Mouse (Mus musculus): Measurements from ENCODE around the gene Slc41a3.

The Slc41a3 gene

GRCm38 (mm10) chr6:90683831-90684532 is 79.5 kb downstream of the Slc41a3 start:
- DNase-seq (ENCODE audit: low spot score in 2 of 2) = no peak

DNA sequence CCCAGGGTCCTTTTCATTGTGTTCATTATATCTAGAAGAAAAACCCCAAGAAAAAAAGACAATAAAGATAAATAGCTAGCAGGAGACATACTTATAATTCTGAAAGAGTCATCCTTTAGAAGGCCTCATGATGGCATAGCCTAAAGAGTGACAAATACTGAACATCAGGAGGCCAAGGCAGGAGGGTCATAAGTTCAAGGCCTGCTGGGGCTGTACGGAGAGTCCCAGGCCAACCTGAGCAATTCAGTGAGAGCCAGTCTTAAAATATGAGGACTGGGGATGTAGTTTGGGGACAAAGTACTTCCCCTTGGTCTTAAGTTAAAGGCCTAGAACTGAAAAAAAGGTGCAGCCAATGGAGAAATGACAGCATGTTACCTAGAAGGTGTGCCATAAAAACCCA is 82.3 kb downstream of the Slc41a3 start:
- DNase-seq (ENCODE audit: low spot score in 2 of 2) = no peak

GRCm38 (mm10) chr6:90688003-90688402 is 83.5 kb downstream of the Slc41a3 start:
- no peak for DNase-seq (ENCODE audit: low spot score in 2 of 2)

- no peak for DNase-seq (ENCODE audit: low spot score in 2 of 2)
Measured at GRCm38 (mm10) chr6:90688742-90689141, 84.2 kb downstream of the Slc41a3 start.

DNA sequence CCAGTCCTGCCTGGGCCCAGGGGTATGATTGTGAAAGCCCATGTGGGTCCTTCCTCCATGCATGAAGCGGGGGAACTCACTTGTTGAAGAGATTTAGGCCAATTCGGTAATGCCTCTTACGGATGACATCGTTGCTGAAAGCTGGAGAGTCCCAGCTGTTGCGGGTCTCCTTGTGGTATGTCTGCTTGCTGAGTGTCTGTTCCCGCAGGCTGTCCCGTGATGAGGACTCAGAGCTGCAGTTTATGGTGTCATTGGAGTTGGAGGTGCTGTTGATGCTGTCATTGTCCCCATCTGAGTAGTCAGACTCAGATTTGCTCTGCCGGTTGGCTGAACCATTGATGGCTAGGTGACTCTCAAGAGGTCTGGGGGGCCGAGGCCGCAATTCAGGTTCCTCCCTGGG is 85.0 kb downstream of the Slc41a3 start:
- DNase-seq (ENCODE audit: low spot score in 2 of 2) = no peak

GRCm38 (mm10) chr6:90691935-90692334 is 87.4 kb downstream of the Slc41a3 start:
- no peak for DNase-seq (ENCODE audit: low spot score in 2 of 2)

DNA sequence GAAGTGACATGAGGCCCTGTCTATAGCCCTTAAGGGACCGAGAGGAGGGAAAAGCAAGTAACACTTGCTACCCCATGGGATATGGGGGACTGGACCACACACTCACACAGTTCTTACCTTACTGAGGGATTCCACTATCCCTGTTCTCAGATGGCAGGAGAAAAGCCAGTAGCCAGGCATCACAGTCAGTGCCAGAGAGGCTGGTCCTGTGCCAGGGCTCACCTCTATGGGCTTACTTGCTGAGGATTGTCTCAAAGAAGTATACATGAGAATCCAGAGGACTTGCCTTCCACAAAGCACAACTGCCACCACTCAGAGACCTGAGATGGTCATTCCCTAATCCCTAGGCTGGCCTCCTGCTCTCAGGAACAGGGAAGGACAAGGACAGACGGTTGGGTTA is 87.9 kb downstream of the Slc41a3 start:
- DNase-seq (ENCODE audit: low spot score in 2 of 2) = no peak

DNA sequence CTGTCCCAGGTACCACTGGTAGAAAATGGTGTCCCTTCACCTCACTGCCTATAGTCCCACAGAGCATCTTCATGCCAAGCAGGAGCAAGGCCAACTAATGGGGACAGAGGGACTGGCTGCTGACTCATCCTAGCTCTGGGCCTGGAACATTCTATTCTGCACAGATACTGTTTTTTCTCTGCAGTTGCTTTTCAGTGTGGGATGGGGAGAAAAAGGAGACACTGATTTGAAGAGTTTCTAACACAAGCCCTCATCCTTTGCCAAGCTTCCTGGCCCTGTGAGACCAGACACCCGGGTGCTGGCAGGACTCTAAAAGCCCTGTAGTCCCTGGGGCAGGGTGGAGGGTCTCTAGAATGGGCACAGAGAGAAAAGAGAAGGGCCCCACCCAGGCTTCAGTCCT is 91.2 kb downstream of the Slc41a3 start:
- DNase-seq (ENCODE audit: low spot score in 2 of 2) = no peak
